Mouse (Mus musculus): ENCODE results near the gene Gm6763.
"Not testable (repeated sequence)": the region's sequence is repeated elsewhere in the genome, so short reads cannot be mapped to it uniquely, and the experiment has no call there.

GRCm38 (mm10) chr10:104193742-104194141, 42.4 kb downstream of the Gm6763 start, which contains the start of gene Gm4340:
- TF ChIP-seq FLI1 (IDR thresholded peaks at IDR 0.05; ENCODE audit: low read length); GATA1 (IDR thresholded peaks at IDR 0.05; ENCODE audit: borderline replicate concordance, low read length): not testable (repeated sequence)

All from megakaryocyte, embryonic 14.5 days (primary cell).